Mouse (Mus musculus): ENCODE measurements around the gene Trio. TPM values are rescaled to one million over a fixed set of nuclear protein-coding genes. Genes with fewer than 3 reads are reported as not detected.

Gene Trio
- polyA plus RNA-seq, 1 experiment from 2014 or later: 38.4 TPM

Other genes starting within 250 kb of the Trio start
- gene Dnah5, start 177.9 kb upstream of the Trio start, polyA plus RNA-seq (2016; fragmentation: Nextera tagmentation; extraction: Ambion mirVana): not detected in 2 replicates

Measured in limb, embryonic 10.5 days (tissue).